ENCODE assay signal across 14 mouse cellular contexts in the genomic region with DNA sequence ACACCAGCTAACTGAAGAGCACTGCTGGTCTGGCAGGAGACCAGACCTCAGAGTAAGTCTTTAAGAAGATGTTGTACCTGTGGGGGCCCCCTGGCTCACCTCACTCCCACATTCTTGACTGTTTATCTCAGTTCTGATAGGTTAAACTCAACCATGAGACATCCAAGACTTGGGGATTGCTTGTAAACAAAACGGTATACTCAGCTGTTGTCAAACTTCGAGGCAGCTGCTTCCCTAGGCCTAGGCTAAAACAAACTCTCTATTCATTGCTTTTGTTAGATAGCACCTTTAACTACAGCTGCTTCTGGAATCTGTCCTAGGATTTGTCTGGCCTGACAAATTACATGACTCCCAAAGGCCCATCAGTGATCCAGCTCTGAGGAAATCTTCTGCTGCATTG.
DNase-seq lines count a peak whose midpoint lies in the region; ATAC-seq lines count a peak whose summit lies in the region.
"Had no signal": no experiment of that assay in that cellular context is flagged by ENCODE, and none has a peak within 500 bp of the region (broad histone marks: within the 10 kb centered on the region; RNA-seq: fewer than 3 reads in every experiment).

No protein-coding gene starts in this region.

- DNase-seq in heart, adult 11 months, result peak; percentile 71
- DNase-seq in hindbrain, embryonic 14.5 days (ENCODE audit: low spot score), result no peak
- peak; percentile 54 for DNase-seq in midbrain, embryonic 11.5 days (ENCODE audit: low spot score, missing footprints)
- no peak for DNase-seq in midbrain, embryonic 10.5 days (ENCODE audit: low spot score)
- DNase-seq: adrenal gland, adult 8-10 months; gastrocnemius, postnatal 36 days; heart, adult 2 months; heart, postnatal 36 days; kidney, adult 2 months had no signal

- no peaks in the 10 kb centered on the region for H3K4me1 ChIP-seq in heart, embryonic 11.5 days (ENCODE audit: control insufficient read depth, insufficient read depth, low read length)
- H3K4me1 ChIP-seq in hindbrain, embryonic 16.5 days (ENCODE audit: control insufficient read depth, insufficient read depth, low read depth, low read length), result peaks cover 7% of the 10 kb centered on the region
- H3K4me1 ChIP-seq in hindbrain, embryonic 14.5 days (replicated peaks; ENCODE audit: control insufficient read depth, insufficient read depth, low read length), result no peaks in the 10 kb centered on the region
- H3K4me1 ChIP-seq in midbrain, embryonic 11.5 days (ENCODE audit: control insufficient read depth, insufficient read depth, low read length), result no peaks in the 10 kb centered on the region
- H3K4me1 ChIP-seq in midbrain, embryonic 10.5 days, result peaks cover 15% of the 10 kb centered on the region
- H3K4me1 ChIP-seq: heart, embryonic 12.5 days had no signal

- no peak for ATAC-seq in heart, embryonic 11.5 days (replicated peaks; ENCODE audit: insufficient number of reproducible peaks, low FRiP score, low TSS enrichment)
- 0 out of 2 replicates have a peak, but pooled peaks have one; percentile 35 for ATAC-seq in hindbrain, embryonic 16.5 days
- no peak for ATAC-seq in hindbrain, embryonic 14.5 days (ENCODE audit: low FRiP score)
- ATAC-seq in midbrain, embryonic 11.5 days (ENCODE audit: low FRiP score), result no peak
- ATAC-seq: forebrain, embryonic 15.5 days; intestine, embryonic 16.5 days had no signal

- H3K9ac ChIP-seq in heart, embryonic 11.5 days (ENCODE audit: low read depth, low read length), result no peak overlapping the region
- no peak overlapping the region for H3K9ac ChIP-seq in hindbrain, embryonic 16.5 days (ENCODE audit: low read depth, low read length)
- H3K9ac ChIP-seq in hindbrain, embryonic 14.5 days, result no peak overlapping the region
- no peak overlapping the region for H3K9ac ChIP-seq in midbrain, embryonic 11.5 days (ENCODE audit: low read length)
- H3K9ac ChIP-seq: forebrain, embryonic 15.5 days; heart, embryonic 12.5 days had no signal

- H3K36me3 ChIP-seq in heart, embryonic 11.5 days (ENCODE audit: control insufficient read depth, insufficient read depth, low read length), result no peaks in the 10 kb centered on the region
- no peaks in the 10 kb centered on the region for H3K36me3 ChIP-seq in hindbrain, embryonic 16.5 days (ENCODE audit: control insufficient read depth, insufficient read depth, low read length)
- no peaks in the 10 kb centered on the region for H3K36me3 ChIP-seq in hindbrain, embryonic 14.5 days (replicated peaks; ENCODE audit: control insufficient read depth, insufficient read depth)
- H3K36me3 ChIP-seq in midbrain, embryonic 11.5 days (ENCODE audit: control insufficient read depth, insufficient read depth, low read length), result no peaks in the 10 kb centered on the region
- H3K36me3 ChIP-seq in midbrain, embryonic 10.5 days, result no peaks in the 10 kb centered on the region
- H3K36me3 ChIP-seq: forebrain, embryonic 15.5 days; heart, embryonic 12.5 days had no signal

- H3K4me2 ChIP-seq in heart, embryonic 11.5 days, result no peak overlapping the region
- no peak overlapping the region for H3K4me2 ChIP-seq in hindbrain, embryonic 16.5 days (ENCODE audit: low read length)
- H3K4me2 ChIP-seq in hindbrain, embryonic 14.5 days (replicated peaks), result no peak overlapping the region
- H3K4me2 ChIP-seq in midbrain, embryonic 11.5 days, result no peak overlapping the region
- H3K4me2 ChIP-seq: forebrain, embryonic 15.5 days; heart, embryonic 12.5 days had no signal

- H3K4me3 ChIP-seq in heart, embryonic 11.5 days (ENCODE audit: low read depth, low read length), result no peak overlapping the region
- no peak overlapping the region for H3K4me3 ChIP-seq in hindbrain, embryonic 16.5 days (ENCODE audit: low read length)
- H3K4me3 ChIP-seq in hindbrain, embryonic 14.5 days (replicated peaks; ENCODE audit: low read length), result no peak overlapping the region
- no peak overlapping the region for H3K4me3 ChIP-seq in midbrain, embryonic 11.5 days (ENCODE audit: low read depth, low read length)
- H3K4me3 ChIP-seq in midbrain, embryonic 10.5 days, result no peak overlapping the region
- H3K4me3 ChIP-seq: forebrain, embryonic 15.5 days; heart, adult 2 months; heart, embryonic 12.5 days had no signal

- 30% methylated on average over 2 of the region's 2 CpGs for WGBS in heart, embryonic 11.5 days (ENCODE audit: insufficient replicate concordance)
- WGBS in hindbrain, embryonic 16.5 days, result 55% methylated on average over 2 of the region's 2 CpGs
- 50% methylated on average over 2 of the region's 2 CpGs for WGBS in hindbrain, embryonic 14.5 days
- 63% methylated on average over 2 of the region's 2 CpGs for WGBS in midbrain, embryonic 11.5 days
- WGBS in midbrain, embryonic 10.5 days, result 61% methylated on average over 2 of the region's 2 CpGs

- no peak overlapping the region for H3K27ac ChIP-seq in heart, embryonic 11.5 days (ENCODE audit: low read depth, low read length)
- H3K27ac ChIP-seq in hindbrain, embryonic 16.5 days (ENCODE audit: low read depth, low read length), result no peak overlapping the region
- H3K27ac ChIP-seq in hindbrain, embryonic 14.5 days, result no peak overlapping the region
- H3K27ac ChIP-seq in midbrain, embryonic 11.5 days (ENCODE audit: low read depth, low read length), result no peak overlapping the region
- no peak overlapping the region for H3K27ac ChIP-seq in midbrain, embryonic 10.5 days (replicated peaks)
- H3K27ac ChIP-seq: forebrain, embryonic 15.5 days; heart, adult 2 months had no signal

- H3K9me3 ChIP-seq in heart, embryonic 11.5 days (replicated peaks; ENCODE audit: control insufficient read depth, low read length), result no peaks in the 10 kb centered on the region
- H3K9me3 ChIP-seq in hindbrain, embryonic 16.5 days (ENCODE audit: control insufficient read depth, low read length), result no peaks in the 10 kb centered on the region
- no peaks in the 10 kb centered on the region for H3K9me3 ChIP-seq in hindbrain, embryonic 14.5 days (ENCODE audit: control insufficient read depth, low read length)
- no peaks in the 10 kb centered on the region for H3K9me3 ChIP-seq in midbrain, embryonic 11.5 days (ENCODE audit: control insufficient read depth, low read length)
- no peaks in the 10 kb centered on the region for H3K9me3 ChIP-seq in midbrain, embryonic 10.5 days (replicated peaks)
- H3K9me3 ChIP-seq: forebrain, embryonic 15.5 days; heart, embryonic 12.5 days had no signal

- no peaks in the 10 kb centered on the region for H3K27me3 ChIP-seq in heart, embryonic 11.5 days (ENCODE audit: control insufficient read depth, insufficient read depth, low read length)
- H3K27me3 ChIP-seq in hindbrain, embryonic 16.5 days (replicated peaks; ENCODE audit: control insufficient read depth, insufficient read depth, low read length), result no peaks in the 10 kb centered on the region
- no peaks in the 10 kb centered on the region for H3K27me3 ChIP-seq in hindbrain, embryonic 14.5 days (ENCODE audit: control insufficient read depth, insufficient read depth, low read length)
- H3K27me3 ChIP-seq in midbrain, embryonic 11.5 days (ENCODE audit: control insufficient read depth, insufficient read depth, low read length), result no peaks in the 10 kb centered on the region; the same call in 1 of the 2 replicates
- peaks cover 39% of the 10 kb centered on the region for H3K27me3 ChIP-seq in midbrain, embryonic 10.5 days (ENCODE audit: low read depth, poor library complexity, severe bottlenecking)
- H3K27me3 ChIP-seq: forebrain, embryonic 15.5 days; heart, embryonic 12.5 days had no signal

Comparison
In these comparisons a context has a peak if more than half of its experiments do, and no peak if none do; other contexts are left out.
1. DNase-seq: peak in heart, adult 11 months (single experiment) and midbrain, embryonic 11.5 days (single experiment); none in hindbrain, embryonic 14.5 days (single experiment) and midbrain, embryonic 10.5 days (single experiment).